Mouse (Mus musculus) liver, postnatal 0 days (tissue): ENCODE results near the gene Sept4.

Source experiments
- CTCF ChIP-seq: sonication (generic); IDR thresholded peaks from 2 replicates; pipeline ENCODE4 v1.5.1; 2016; ENCODE audit warnings: antibody characterized with exemption, low read depth
- EP300 ChIP-seq: IDR thresholded peaks from 2 replicates; pipeline ENCODE4 v1.6.1; 2016; ENCODE audit warnings: antibody characterized with exemption, low read depth, mild to moderate bottlenecking

GRCm38 (mm10) chr11:87542906-87543305 is 25.8 kb upstream of the Sept4 start:
- TF ChIP-seq CTCF: no peak
- no peak for TF ChIP-seq EP300
